Mouse (Mus musculus): ENCODE measurements at regions not wholly inside any gene's neighbourhood (a gene's known extent, or its start where the extent isn't known, plus 50 kb on each side); places are given as distances from the start of the nearest gene placed in this dataset.

DNA sequence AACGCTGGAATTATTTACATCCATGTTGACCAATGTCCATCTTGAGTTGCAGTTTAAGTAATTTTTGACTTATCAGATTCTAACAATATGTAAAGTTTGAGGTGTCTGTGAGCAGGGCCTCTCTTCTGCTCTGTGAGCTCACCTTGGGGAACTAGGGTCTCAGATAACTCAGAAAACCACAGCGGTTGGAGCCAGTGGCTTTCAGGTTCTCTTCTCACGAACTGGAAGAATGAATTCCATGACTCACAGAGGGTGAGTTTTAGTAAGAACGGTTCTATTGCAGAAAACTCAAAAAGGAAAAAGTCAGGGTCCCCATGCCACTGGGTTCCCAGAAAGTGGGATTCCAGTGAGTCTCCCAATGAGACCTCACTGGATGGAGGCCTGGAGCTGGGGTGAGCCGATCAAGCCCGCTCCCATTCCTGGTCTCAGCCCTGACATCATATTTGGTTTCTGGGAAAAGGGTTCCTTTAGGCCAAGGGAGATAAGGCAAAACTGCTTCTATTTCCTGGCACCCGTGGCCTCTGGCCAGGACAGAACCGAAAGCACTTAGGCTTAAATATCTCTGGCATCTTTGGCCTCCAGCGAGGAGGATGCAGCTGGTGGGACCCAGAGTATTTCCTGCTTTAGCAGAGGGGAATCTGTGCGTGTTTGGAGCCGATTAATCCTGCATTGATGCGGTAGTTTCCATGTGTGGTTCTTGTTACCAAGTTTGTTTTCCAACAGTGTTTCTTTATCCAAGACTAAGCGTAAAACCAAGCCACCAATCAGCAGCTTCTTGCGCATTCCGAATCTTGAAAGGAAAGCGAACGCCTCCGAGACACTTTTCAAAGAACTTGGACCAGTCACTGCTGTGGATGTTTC lies 62.4 kb upstream of the Osbpl8 start:
- 53% methylated on average over 18 of the region's 18 CpGs for WGBS
- Histone ChIP-seq H3K27me3 (replicated peaks; ENCODE audit: control insufficient read depth, insufficient read depth, low read length) (no peaks in the 10 kb centered on the region), H3K9me3 (ENCODE audit: control insufficient read depth, low read length) (no peaks in the 10 kb centered on the region), H3K27ac (replicated peaks; ENCODE audit: low read depth, low read length) (peak overlapping the region; percentile 13; the same call in 1 of the 2 replicates), H3K36me3 (ENCODE audit: control insufficient read depth, insufficient read depth, low read length) (no peaks in the 10 kb centered on the region), H3K4me1 (ENCODE audit: control insufficient read depth, insufficient read depth, low read length) (peaks cover 5% of the 10 kb centered on the region; the same call in 1 of the 2 replicates), H3K4me2 (ENCODE audit: low read depth, low read length) (peak overlapping the region; percentile 20; the same call in 1 of the 2 replicates), H3K4me3 (ENCODE audit: low read depth, low read length) (no peak overlapping the region), H3K9ac (ENCODE audit: low read depth, low read length) (peak overlapping the region; percentile 2; the same call in 1 of the 2 replicates)
- no peak for ATAC-seq (ENCODE audit: low read depth)
- DNase-seq (ENCODE audit: low spot score) = peak; percentile 56

DNA sequence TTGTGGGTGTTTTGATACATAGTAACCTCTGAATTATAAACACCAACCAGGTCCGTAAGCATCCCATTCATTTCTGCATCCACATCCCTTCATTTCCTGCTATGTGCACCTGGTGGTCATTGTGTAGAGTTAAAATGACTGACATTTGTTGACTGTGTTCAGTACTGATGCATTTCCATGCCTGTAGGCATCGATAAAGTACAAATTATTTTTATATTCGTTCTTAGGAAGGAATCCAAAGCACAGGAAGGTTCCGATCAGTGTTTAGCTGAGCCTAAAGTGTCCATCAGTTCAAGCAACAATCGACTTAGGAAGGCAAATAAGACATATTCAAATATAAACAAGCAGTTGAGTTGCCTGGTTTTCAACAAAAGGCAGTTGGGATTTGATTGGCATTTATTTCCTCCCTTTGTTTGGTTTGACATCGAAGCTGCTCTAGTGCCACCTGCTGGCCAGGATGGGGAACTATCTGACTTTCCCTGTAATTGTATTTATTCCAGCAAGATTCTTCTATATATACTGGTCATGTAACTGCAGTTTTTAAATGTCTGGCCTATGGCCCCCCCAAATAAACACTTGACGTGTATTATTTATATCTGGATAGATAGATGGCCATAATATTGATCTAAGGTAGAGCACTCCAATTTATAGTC lies 64.6 kb upstream of the Osbpl8 start:
- no peaks in the 10 kb centered on the region for H3K9me3 ChIP-seq (ENCODE audit: control insufficient read depth, low read length)
- no peak overlapping the region for H3K4me3 ChIP-seq (ENCODE audit: low read depth, low read length)
- no peak overlapping the region for H3K4me2 ChIP-seq (ENCODE audit: low read depth, low read length)
- peaks cover 6% of the 10 kb centered on the region; the same call in 1 of the 2 replicates for H3K4me1 ChIP-seq (ENCODE audit: control insufficient read depth, insufficient read depth, low read length)
- H3K27me3 ChIP-seq (replicated peaks; ENCODE audit: control insufficient read depth, insufficient read depth, low read length) = no peaks in the 10 kb centered on the region
- 44% methylated on average over 7 of the region's 7 CpGs for WGBS
- H3K9ac ChIP-seq (ENCODE audit: low read depth, low read length) = no peak overlapping the region
- ATAC-seq (ENCODE audit: low read depth) = peak; percentile 28; the same call in 1 of the 2 replicates
- DNase-seq (ENCODE audit: low spot score) = peak; percentile 90
- H3K27ac ChIP-seq (replicated peaks; ENCODE audit: low read depth, low read length) = no peak overlapping the region
- no peaks in the 10 kb centered on the region for H3K36me3 ChIP-seq (ENCODE audit: control insufficient read depth, insufficient read depth, low read length)

DNA sequence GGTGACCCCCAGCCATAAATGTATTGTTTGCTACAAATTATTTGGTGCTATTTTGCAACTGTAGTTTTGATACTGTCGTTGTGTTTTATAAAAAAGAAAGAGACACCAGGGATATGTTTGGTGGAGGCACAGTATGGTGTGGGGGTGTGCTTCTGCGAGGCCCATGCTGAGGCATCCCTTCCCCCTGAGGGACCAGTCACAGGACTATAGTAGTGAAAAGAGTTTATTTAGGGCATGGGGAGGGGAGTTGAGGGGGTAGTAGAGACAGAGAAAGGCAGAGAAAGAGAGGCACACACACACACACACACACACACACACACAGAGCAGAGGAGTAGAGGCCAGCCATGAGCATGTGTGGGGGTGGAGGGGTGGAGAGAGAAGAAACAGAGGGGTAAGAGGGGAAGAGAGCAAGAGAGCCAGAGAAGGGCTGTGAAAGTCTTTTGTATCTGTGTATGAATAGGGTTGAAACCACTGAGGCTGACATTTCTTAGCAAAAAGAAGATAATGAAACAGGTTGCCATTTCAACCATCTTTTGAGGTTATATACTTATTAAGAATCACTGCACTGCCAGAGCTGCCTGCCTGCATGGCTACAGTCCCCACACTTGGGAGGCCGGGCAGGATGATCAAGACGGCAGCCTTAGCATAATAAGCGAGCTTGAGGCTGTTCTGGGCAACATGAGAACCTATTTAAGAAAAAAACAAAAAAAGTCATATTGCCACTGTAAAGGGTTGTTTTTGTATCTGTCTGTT lies 65.3 kb upstream of the Osbpl8 start:
- Histone ChIP-seq H3K9me3 (ENCODE audit: control insufficient read depth, low read length) (no peaks in the 10 kb centered on the region), H3K36me3 (ENCODE audit: control insufficient read depth, insufficient read depth, low read length) (no peaks in the 10 kb centered on the region), H3K4me2 (ENCODE audit: low read depth, low read length) (no peak overlapping the region), H3K27me3 (replicated peaks; ENCODE audit: control insufficient read depth, insufficient read depth, low read length) (no peaks in the 10 kb centered on the region), H3K4me3 (ENCODE audit: low read depth, low read length) (no peak overlapping the region), H3K4me1 (ENCODE audit: control insufficient read depth, insufficient read depth, low read length) (peaks cover 6% of the 10 kb centered on the region; the same call in 1 of the 2 replicates), H3K9ac (ENCODE audit: low read depth, low read length) (no peak overlapping the region), H3K27ac (replicated peaks; ENCODE audit: low read depth, low read length) (no peak overlapping the region)
- ATAC-seq (ENCODE audit: low read depth) = no peak
- WGBS = 73% methylated on average over 5 of the region's 5 CpGs
- DNase-seq (ENCODE audit: low spot score) = no peak

DNA sequence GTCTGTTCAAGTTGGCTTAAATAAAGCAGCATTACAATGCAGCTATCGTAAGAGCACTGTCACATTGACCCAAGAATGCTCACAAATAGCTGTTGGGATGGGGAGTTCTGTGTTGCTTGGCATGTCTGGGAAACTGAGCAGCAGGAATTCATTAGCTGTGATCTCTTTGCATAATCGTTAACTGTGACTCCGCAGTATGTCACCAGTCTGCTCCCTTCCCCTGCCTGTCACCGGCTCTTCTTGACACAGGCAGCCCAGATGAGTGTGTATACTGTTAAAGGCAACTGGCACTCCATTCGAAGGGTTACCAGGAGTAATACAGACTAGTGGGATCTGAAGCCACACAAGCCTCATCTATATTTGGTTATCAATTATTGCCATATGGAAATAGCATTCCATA lies 67.3 kb upstream of the Osbpl8 start:
- H3K4me2 ChIP-seq (ENCODE audit: low read depth, low read length) = no peak overlapping the region
- WGBS = 37% methylated on average over 5 of the region's 5 CpGs

DNA sequence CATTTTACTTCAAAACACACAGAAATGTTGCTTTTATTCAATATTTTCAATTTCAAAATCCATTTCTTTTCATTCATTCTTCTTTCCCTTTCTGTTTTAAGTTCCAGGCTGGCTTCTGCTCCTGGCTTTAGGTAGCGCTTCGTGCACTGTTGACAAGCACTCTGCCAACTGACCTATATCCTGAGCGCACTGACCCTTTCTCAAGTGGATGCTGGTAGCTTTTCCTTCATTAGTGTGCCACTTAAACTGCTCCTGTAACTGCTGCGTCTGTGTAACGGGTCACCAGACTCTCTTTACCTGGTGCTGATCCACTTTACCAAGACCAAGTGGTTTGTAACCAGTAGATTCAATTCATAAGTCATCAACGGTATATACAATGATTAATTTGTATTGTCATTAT lies 67.7 kb upstream of the Osbpl8 start:
- no peak for DNase-seq (ENCODE audit: low spot score)
- Histone ChIP-seq H3K4me2 (ENCODE audit: low read depth, low read length) (no peak overlapping the region), H3K9ac (ENCODE audit: low read depth, low read length) (no peak overlapping the region), H3K4me1 (ENCODE audit: control insufficient read depth, insufficient read depth, low read length) (peaks cover 10% of the 10 kb centered on the region; the same call in 1 of the 2 replicates), H3K27me3 (replicated peaks; ENCODE audit: control insufficient read depth, insufficient read depth, low read length) (no peaks in the 10 kb centered on the region), H3K4me3 (ENCODE audit: low read depth, low read length) (no peak overlapping the region), H3K36me3 (ENCODE audit: control insufficient read depth, insufficient read depth, low read length) (no peaks in the 10 kb centered on the region), H3K9me3 (ENCODE audit: control insufficient read depth, low read length) (no peaks in the 10 kb centered on the region), H3K27ac (replicated peaks; ENCODE audit: low read depth, low read length) (no peak overlapping the region)
- no peak for ATAC-seq (ENCODE audit: low read depth)
- WGBS = 79% methylated on average over 6 of the region's 6 CpGs

More for the DNA sequence above, 67.3 kb upstream of the Osbpl8 start:
- Histone ChIP-seq H3K27me3 (replicated peaks; ENCODE audit: control insufficient read depth, insufficient read depth, low read length) (no peaks in the 10 kb centered on the region), H3K9me3 (ENCODE audit: control insufficient read depth, low read length) (no peaks in the 10 kb centered on the region), H3K9ac (ENCODE audit: low read depth, low read length) (no peak overlapping the region), H3K36me3 (ENCODE audit: control insufficient read depth, insufficient read depth, low read length) (no peaks in the 10 kb centered on the region), H3K4me3 (ENCODE audit: low read depth, low read length) (no peak overlapping the region), H3K4me1 (ENCODE audit: control insufficient read depth, insufficient read depth, low read length) (peaks cover 10% of the 10 kb centered on the region; the same call in 1 of the 2 replicates), H3K27ac (replicated peaks; ENCODE audit: low read depth, low read length) (no peak overlapping the region)
- ATAC-seq (ENCODE audit: low read depth) = no peak
- DNase-seq (ENCODE audit: low spot score) = peak; percentile 59

DNA sequence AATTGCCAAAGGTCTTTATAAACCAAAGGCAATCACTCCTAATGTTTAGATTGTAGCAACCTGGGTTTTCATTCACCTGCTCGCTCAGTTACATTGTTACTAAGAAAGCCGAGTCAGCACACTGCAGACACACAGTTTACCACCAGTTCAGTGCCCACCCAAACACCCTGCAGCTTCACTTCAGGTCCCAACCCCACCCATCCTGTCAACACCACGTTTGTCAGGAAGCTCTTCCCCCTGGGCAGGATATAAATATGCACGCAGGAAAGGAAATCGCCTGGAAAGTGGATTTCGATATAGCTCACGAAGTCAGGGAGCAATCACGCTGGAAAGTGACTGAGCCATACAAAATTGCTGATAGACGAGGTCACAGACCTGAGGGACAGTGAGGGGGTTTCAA lies 70.1 kb upstream of the Osbpl8 start:
- no peak overlapping the region for H3K4me3 ChIP-seq (ENCODE audit: low read depth, low read length)
- H3K4me1 ChIP-seq (ENCODE audit: control insufficient read depth, insufficient read depth, low read length) = peaks cover 10% of the 10 kb centered on the region; the same call in 1 of the 2 replicates
- no peak overlapping the region for H3K4me2 ChIP-seq (ENCODE audit: low read depth, low read length)
- 39% methylated on average over 9 of the region's 9 CpGs for WGBS
- no peaks in the 10 kb centered on the region for H3K9me3 ChIP-seq (ENCODE audit: control insufficient read depth, low read length)
- H3K27me3 ChIP-seq (replicated peaks; ENCODE audit: control insufficient read depth, insufficient read depth, low read length) = no peaks in the 10 kb centered on the region
- H3K9ac ChIP-seq (ENCODE audit: low read depth, low read length) = no peak overlapping the region
- H3K36me3 ChIP-seq (ENCODE audit: control insufficient read depth, insufficient read depth, low read length) = no peaks in the 10 kb centered on the region
- no peak for DNase-seq (ENCODE audit: low spot score)
- no peak overlapping the region for H3K27ac ChIP-seq (replicated peaks; ENCODE audit: low read depth, low read length)
- no peak for ATAC-seq (ENCODE audit: low read depth)

GRCm38 (mm10) chr10:111089382-111089781 lies 75.2 kb upstream of the Osbpl8 start:
- Histone ChIP-seq H3K9ac (ENCODE audit: low read depth, low read length) (no peak overlapping the region), H3K4me2 (ENCODE audit: low read depth, low read length) (no peak overlapping the region), H3K27me3 (replicated peaks; ENCODE audit: control insufficient read depth, insufficient read depth, low read length) (no peaks in the 10 kb centered on the region), H3K27ac (replicated peaks; ENCODE audit: low read depth, low read length) (no peak overlapping the region), H3K4me3 (ENCODE audit: low read depth, low read length) (no peak overlapping the region), H3K4me1 (ENCODE audit: control insufficient read depth, insufficient read depth, low read length) (0 out of 2 replicates have a peak, but pooled peaks cover 4% of the 10 kb centered on the region), H3K36me3 (ENCODE audit: control insufficient read depth, insufficient read depth, low read length) (no peaks in the 10 kb centered on the region), H3K9me3 (ENCODE audit: control insufficient read depth, low read length) (no peaks in the 10 kb centered on the region)
- WGBS = 78% methylated on average over 5 of the region's 5 CpGs
- DNase-seq (ENCODE audit: low spot score) (no peak), ATAC-seq (ENCODE audit: low read depth) (no peak)

DNA sequence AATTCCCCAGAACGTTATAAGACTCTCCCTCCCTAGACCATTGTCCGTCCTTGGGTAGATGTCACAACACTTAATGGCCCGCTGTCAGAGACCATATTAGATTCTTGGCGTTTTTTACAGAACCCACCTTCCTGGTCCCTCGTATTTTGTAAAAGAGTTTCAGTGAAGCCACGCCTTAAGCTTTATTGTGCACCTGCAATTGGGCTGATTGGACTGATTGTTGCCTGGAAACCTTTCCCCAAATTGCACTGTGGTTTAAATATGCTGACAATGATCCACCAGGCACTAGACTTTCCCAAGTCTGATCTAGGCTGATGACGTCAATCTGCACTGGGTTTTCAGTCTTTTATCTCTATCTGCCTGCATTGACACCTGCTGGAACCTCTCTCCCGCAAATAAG lies 75.6 kb upstream of the Zdhhc17 start:
- Histone ChIP-seq H3K27me3 (replicated peaks; ENCODE audit: control insufficient read depth, insufficient read depth, low read length) (no peaks in the 10 kb centered on the region), H3K27ac (replicated peaks; ENCODE audit: low read depth, low read length) (no peak overlapping the region), H3K4me1 (ENCODE audit: control insufficient read depth, insufficient read depth, low read length) (no peaks in the 10 kb centered on the region), H3K9me3 (ENCODE audit: control insufficient read depth, low read length) (no peaks in the 10 kb centered on the region), H3K36me3 (ENCODE audit: control insufficient read depth, insufficient read depth, low read length) (no peaks in the 10 kb centered on the region), H3K4me2 (ENCODE audit: low read depth, low read length) (no peak overlapping the region), H3K4me3 (ENCODE audit: low read depth, low read length) (no peak overlapping the region), H3K9ac (ENCODE audit: low read depth, low read length) (no peak overlapping the region)
- WGBS = 77% methylated on average over 8 of the region's 8 CpGs
- ATAC-seq (ENCODE audit: low read depth) = no peak
- no peak for DNase-seq (ENCODE audit: low spot score)
